Mouse (Mus musculus) kidney, adult 2 months (tissue): ENCODE results near the gene Jund. TPM values are rescaled to one million over a fixed set of nuclear protein-coding genes. Genes with fewer than 3 reads are reported as not detected.
A peak's percentile ranks its signal among the peaks of the same experiment; 100 is the strongest.

Experiments
- DNase-seq: peaks from one replicate; pipeline ENCODE4 v3.0.0; 2021
- H3K27ac ChIP-seq: fragments of 200-500 bp; 2 replicates; pipeline ENCODE4 v1.5.1; 2012; ENCODE audit warnings: low read depth, low read length, control low read depth, inconsistent platforms; ENCODE audit not compliant: insufficient read depth
- H3K27me3 ChIP-seq: fragments of 200-500 bp; replicated peaks from 2 replicates; pipeline ENCODE4 v1.6.1; 2012; ENCODE audit warnings: mild to moderate bottlenecking, moderate library complexity, low read length, inconsistent platforms; ENCODE audit not compliant: control insufficient read depth, insufficient read depth
- H3K36me3 ChIP-seq: fragments of 200-500 bp; 2 replicates; pipeline ENCODE4 v1.6.1; 2012; ENCODE audit warnings: mild to moderate bottlenecking, moderate library complexity, low read length, inconsistent platforms; ENCODE audit not compliant: control insufficient read depth, insufficient read depth
- H3K4me1 ChIP-seq: fragments of 200-500 bp; 2 replicates; pipeline ENCODE4 v1.6.1; 2011; ENCODE audit warnings: low read length; ENCODE audit not compliant: control insufficient read depth, insufficient read depth
- H3K4me3 ChIP-seq: fragments of 200-500 bp; 2 replicates; pipeline ENCODE4 v1.5.1; 2011; ENCODE audit warnings: mild to moderate bottlenecking, low read depth, low read length, control low read depth; ENCODE audit not compliant: insufficient read depth
- CTCF ChIP-seq: fragments of 200-500 bp; conservative IDR thresholded peaks from 2 replicates; pipeline ENCODE4 v1.5.1; 2011; ENCODE audit warnings: low read depth, mild to moderate bottlenecking, control low read depth, low read length, moderate library complexity, mixed read lengths; ENCODE audit not compliant: insufficient read depth, insufficient read length
- POLR2A ChIP-seq: fragments of 200-500 bp; IDR thresholded peaks from one replicate; pipeline ENCODE4 v1.6.1; 2011; ENCODE audit warnings: low read depth, low read length, control low read depth
- WGBS: fragments of 180-500 bp; shearing (Covaris S2); methylation state at CpG from one replicate; pipeline ENCODE4 v1.1.7; 2018; 5-methylcytosine and 5-hydroxymethylcytosine counted together
- polyA plus RNA-seq: library from polyadenylated mRNA; depleted of rRNA; stranded (reverse); fragments of >200 nt; gene quantifications from 2 replicates; pipeline ENCODE4 v1.2.3, GENCODE M21; 2012

The Jund gene
- polyA plus RNA-seq, 1 experiment: 158 TPM

- WGBS: 85% methylated on average over 40 of the region's 40 CpGs
- DNase-seq: no peak
- H3K36me3 ChIP-seq: no peaks in the 10 kb centered on the region
- no peak overlapping the region for H3K27ac ChIP-seq
- TF ChIP-seq CTCF: no peak
- TF ChIP-seq POLR2A: peak; percentile 36
- peaks cover 3% of the 10 kb centered on the region; the same call in 1 of the 2 replicates for H3K4me1 ChIP-seq
- no peaks in the 10 kb centered on the region for H3K27me3 ChIP-seq
- H3K4me3 ChIP-seq: no peak overlapping the region
These were observed 18.0 kb downstream of the Jund start for GRCm38 (mm10) chr8:70716521-70717400.

DNA sequence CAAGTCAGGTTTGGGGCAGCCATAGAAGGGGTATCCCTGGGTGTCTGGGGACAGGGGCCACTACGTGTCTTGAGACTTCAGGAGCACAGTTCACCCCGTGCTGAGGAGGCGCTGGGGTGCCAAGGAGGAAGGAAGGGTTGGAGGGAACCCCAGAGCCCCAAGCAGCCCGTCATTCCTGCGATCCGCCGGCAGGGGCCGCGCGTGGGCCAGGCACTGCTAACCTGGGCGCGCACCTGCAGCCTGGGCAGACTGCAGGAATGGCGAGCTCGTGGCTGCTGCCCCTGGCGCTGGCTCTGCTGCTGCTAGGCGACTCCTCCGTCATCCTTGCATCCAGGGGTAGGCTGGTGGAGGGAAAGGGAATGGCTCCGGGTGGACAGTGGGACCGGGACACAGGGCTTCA is 19.5 kb downstream of the Jund start, which contains the start of gene Gm3336:
Gm3336 (plus strand) TSS at position 247 of the 400 bp plus-strand sequence.
- DNase-seq: peak; percentile 76
- WGBS: 6% methylated on average over 19 of the region's 19 CpGs
- Histone ChIP-seq H3K27ac (no peak within 1 kb of the TSS), H3K4me1 (peaks cover 7% of the 10 kb centered on the region; the same call in 1 of the 2 replicates), H3K27me3 (no peaks in the 10 kb centered on the region), H3K4me3 (no peak within 1 kb of the TSS), H3K36me3 (no peaks in the 10 kb centered on the region)
- TF ChIP-seq CTCF: peak; percentile 84
- no peak for TF ChIP-seq POLR2A

- WGBS: 32% methylated on average over 9 of the region's 9 CpGs
- TF ChIP-seq CTCF (no peak), POLR2A (no peak)
- H3K36me3 ChIP-seq: no peaks in the 10 kb centered on the region
- H3K4me3 ChIP-seq: no peak overlapping the region
- H3K4me1 ChIP-seq: peaks cover 7% of the 10 kb centered on the region; the same call in 1 of the 2 replicates
- peak; percentile 70 for DNase-seq
- H3K27ac ChIP-seq: no peak overlapping the region
- no peaks in the 10 kb centered on the region for H3K27me3 ChIP-seq
These were observed 21.1 kb downstream of the Jund start for GRCm38 (mm10) chr8:70719796-70720270.

DNA sequence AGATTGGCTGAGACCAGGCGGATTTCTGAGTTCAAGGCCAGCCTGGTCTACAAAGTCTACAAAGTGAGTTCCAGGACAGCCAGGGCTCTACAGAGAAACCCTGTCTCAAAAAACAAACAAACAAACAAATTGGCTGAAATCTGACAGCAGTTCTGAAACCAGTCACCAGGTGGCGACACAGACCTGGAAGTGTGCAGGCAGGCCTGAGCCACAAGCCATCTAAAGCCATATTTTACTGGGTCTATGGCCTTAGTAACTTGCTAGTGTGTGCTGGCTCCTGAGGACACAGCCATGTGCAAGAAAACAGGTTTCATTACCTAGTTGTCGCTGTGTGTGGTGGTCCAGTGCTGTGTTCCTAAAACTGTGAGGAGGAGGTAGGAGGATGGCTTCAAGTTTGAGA is 22.0 kb downstream of the Jund start:
- H3K4me1 ChIP-seq: peaks cover 7% of the 10 kb centered on the region; the same call in 1 of the 2 replicates
- 4% methylated on average over 3 of the region's 3 CpGs for WGBS
- DNase-seq: peak; percentile 89
- no peak overlapping the region for H3K4me3 ChIP-seq
- no peak overlapping the region for H3K27ac ChIP-seq
- no peaks in the 10 kb centered on the region for H3K36me3 ChIP-seq
- TF ChIP-seq POLR2A (no peak), CTCF (peak; percentile 96)
- H3K27me3 ChIP-seq: no peaks in the 10 kb centered on the region

DNA sequence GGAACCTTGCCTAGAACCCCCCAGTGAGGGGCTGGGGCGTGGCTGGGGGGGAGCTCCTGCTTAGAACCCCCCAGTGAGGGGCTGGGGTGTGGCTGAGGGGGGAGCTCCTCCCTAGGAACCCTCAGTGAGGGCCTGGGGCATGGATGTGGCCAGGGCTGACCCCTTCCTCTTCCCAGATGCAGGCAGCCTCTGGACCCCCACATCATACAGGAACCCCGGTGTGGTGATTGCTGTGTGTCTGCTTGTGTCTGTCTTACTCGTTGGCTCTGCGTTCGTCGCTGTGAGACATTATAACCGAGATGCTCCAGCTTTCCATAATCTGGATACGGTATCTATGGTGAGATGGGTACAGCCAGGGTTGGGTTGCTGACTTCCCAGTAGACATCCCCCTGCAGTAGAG is 22.9 kb downstream of the Jund start:
- DNase-seq: no peak
- peak overlapping the region; percentile 46; the same call in 1 of the 2 replicates for H3K4me3 ChIP-seq
- H3K4me1 ChIP-seq: peaks cover 7% of the 10 kb centered on the region; the same call in 1 of the 2 replicates
- H3K36me3 ChIP-seq: no peaks in the 10 kb centered on the region; the same call in 1 of the 2 replicates
- WGBS: 77% methylated on average over 8 of the region's 8 CpGs
- TF ChIP-seq POLR2A (no peak), CTCF (no peak)
- peak overlapping the region; percentile 100 for H3K27ac ChIP-seq
- H3K27me3 ChIP-seq: no peaks in the 10 kb centered on the region

- peaks cover 7% of the 10 kb centered on the region; the same call in 1 of the 2 replicates for H3K4me1 ChIP-seq
- no peaks in the 10 kb centered on the region for H3K27me3 ChIP-seq
- peak; percentile 98 for DNase-seq
- no peaks in the 10 kb centered on the region; the same call in 1 of the 2 replicates for H3K36me3 ChIP-seq
- H3K27ac ChIP-seq: peak within 1 kb of the TSS; percentile 100
- H3K4me3 ChIP-seq: peak within 1 kb of the TSS; percentile 74
- TF ChIP-seq CTCF (no peak), POLR2A (peak; percentile 30)
- 24% methylated on average over 7 of the region's 7 CpGs for WGBS
These were observed 24.9 kb downstream of the Jund start, which contains the start of gene Pde4c for GRCm38 (mm10) chr8:70723486-70724210. Gene Pde4c, plus strand, starts transcription at chr8:70723720.

- TF ChIP-seq CTCF (no peak), POLR2A (no peak)
- H3K4me1 ChIP-seq: peaks cover 7% of the 10 kb centered on the region; the same call in 1 of the 2 replicates
- no peaks in the 10 kb centered on the region for H3K27me3 ChIP-seq
- 33% methylated on average over 12 of the region's 12 CpGs for WGBS
- DNase-seq: peak; percentile 51
- H3K4me3 ChIP-seq: peak overlapping the region; percentile 74
- no peaks in the 10 kb centered on the region; the same call in 1 of the 2 replicates for H3K36me3 ChIP-seq
- H3K27ac ChIP-seq: peak overlapping the region; percentile 100
These were observed 25.5 kb downstream of the Jund start for GRCm38 (mm10) chr8:70724216-70724615.
